Mouse (Mus musculus): Measurements from ENCODE around the gene Pes1. TPM values are rescaled to one million over a fixed set of nuclear protein-coding genes. Genes with fewer than 3 reads are reported as not detected.

Pes1 gene
- total and polyA plus RNA-seq, 3 experiments = 240 to 498 (median 301) TPM

- no peaks in the 10 kb centered on the region for H3K4me1 ChIP-seq (ENCODE audit: control insufficient read depth in 1 of 2, insufficient read depth in 2 of 2, low read length in 2 of 2)
- H3K36me3 ChIP-seq (ENCODE audit: control insufficient read depth in 1 of 2, insufficient read depth in 2 of 2, low read length in 2 of 2) = peaks cover 0 to 52% of the 10 kb centered on the region in 2 experiments; a peak in 2 of 4 replicates
Observed at GRCm38 (mm10) chr11:3973081-3973480, 9.3 kb downstream of the Pes1 start.

GRCm38 (mm10) chr11:3974311-3974710 lies 10.5 kb downstream of the Pes1 start:
- H3K9me3 ChIP-seq (replicated peaks; ENCODE audit: insufficient read depth, low read length) = no peaks in the 10 kb centered on the region
- no peak for DNase-seq (ENCODE audit: low read depth, low spot score)
- no peak overlapping the region for H3K9ac ChIP-seq (ENCODE audit: control insufficient read depth, low read depth, low read length, poor library complexity, severe bottlenecking)
- H3K36me3 ChIP-seq (ENCODE audit: control insufficient read depth in 1 of 2, insufficient read depth in 2 of 2, low read length in 2 of 2) = peaks cover 0 to 55% of the 10 kb centered on the region in 2 experiments; a peak in 2 of 4 replicates
- TF ChIP-seq MEF2A (IDR thresholded peaks at IDR 0.05; ENCODE audit: extremely low read depth, insufficient replicate concordance, low read depth, low read length, poor library complexity, severe bottlenecking) = no peak
- no peak for TF ChIP-seq USF1 (IDR thresholded peaks at IDR 0.05; ENCODE audit: low read depth, low read length)
- no peak for TF ChIP-seq POLR2AphosphoS2 (IDR thresholded peaks at IDR 0.05; ENCODE audit: low read length)
- no peak for TF ChIP-seq JUND (IDR thresholded peaks at IDR 0.05; ENCODE audit: low read depth, low read length)
- TF ChIP-seq CTCF (IDR thresholded peaks at IDR 0.05 in 2 of 3, conservative IDR thresholded peaks at IDR 0.05 in 1 of 3; ENCODE audit: control insufficient read depth in 1 of 3, insufficient read depth in 1 of 3, low read depth in 2 of 3, low read length in 3 of 3, poor library complexity in 1 of 3, severe bottlenecking in 1 of 3) = no peak
- no peak for TF ChIP-seq NELFE (IDR thresholded peaks at IDR 0.05; ENCODE audit: low read depth, low read length)
- TF ChIP-seq GATA1 (IDR thresholded peaks at IDR 0.05; ENCODE audit: low read depth, low read length) = no peak
- TF ChIP-seq UBTF (IDR thresholded peaks at IDR 0.05; ENCODE audit: borderline replicate concordance, insufficient read depth, low read depth, low read length) = no peak
- TF ChIP-seq ELF1 (IDR thresholded peaks at IDR 0.05; ENCODE audit: low read depth, low read length) = no peak
- no peak for TF ChIP-seq ZC3H11A (IDR thresholded peaks at IDR 0.05; ENCODE audit: low read depth, low read length)
- TF ChIP-seq NRF1 (IDR thresholded peaks at IDR 0.05; ENCODE audit: insufficient read depth, low read depth, low read length, poor library complexity, severe bottlenecking) = no peak
- TF ChIP-seq POLR2A (IDR thresholded peaks at IDR 0.05; ENCODE audit: control insufficient read depth in 1 of 2, insufficient read depth in 1 of 2, low read depth in 1 of 2, low read length in 2 of 2, poor library complexity in 1 of 2) = no peak
- TF ChIP-seq CHD2 (IDR thresholded peaks at IDR 0.05; ENCODE audit: low read length) = no peak
- TF ChIP-seq MYC (IDR thresholded peaks at IDR 0.05; ENCODE audit: low read depth, low read length) = no peak
- no peak for TF ChIP-seq KAT2A (conservative IDR thresholded peaks at IDR 0.05; ENCODE audit: low read depth, low read length)
- no peak for TF ChIP-seq MYB (IDR thresholded peaks at IDR 0.05; ENCODE audit: low read depth, low read length)
- TF ChIP-seq HCFC1 (IDR thresholded peaks at IDR 0.05; ENCODE audit: low read depth, low read length) = no peak
- TF ChIP-seq EP300 (IDR thresholded peaks at IDR 0.05; ENCODE audit: low read depth in 1 of 2, low read length in 2 of 2) = no peak
- no peak for TF ChIP-seq SMC3 (IDR thresholded peaks at IDR 0.05; ENCODE audit: low read depth, low read length)
- no peak for TF ChIP-seq MAFK (IDR thresholded peaks at IDR 0.05; ENCODE audit: borderline replicate concordance, low read depth, low read length)
- no peak overlapping the region for H3K4me3 ChIP-seq (ENCODE audit: control insufficient read depth in 1 of 2, insufficient read depth in 1 of 2, low read depth in 2 of 2, low read length in 2 of 2)
- H3K27ac ChIP-seq (ENCODE audit: control insufficient read depth, low read depth, low read length) = no peak overlapping the region
- H3K4me1 ChIP-seq (ENCODE audit: control insufficient read depth in 1 of 2, insufficient read depth in 2 of 2, low read length in 2 of 2) = no peaks in the 10 kb centered on the region
- no peaks in the 10 kb centered on the region for H3K27me3 ChIP-seq (ENCODE audit: control insufficient read depth in 1 of 2, insufficient read depth in 2 of 2, low read length in 2 of 2)
- no peaks in the 10 kb centered on the region; the same call in 1 of the 2 replicates for H3K79me2 ChIP-seq (ENCODE audit: control insufficient read depth, insufficient read depth, low read length, poor library complexity)

More at GRCm38 (mm10) chr11:3973081-3973480, 9.3 kb downstream of the Pes1 start:
- Histone ChIP-seq H3K27ac (ENCODE audit: control insufficient read depth, low read depth, low read length) (no peak overlapping the region), H3K27me3 (ENCODE audit: control insufficient read depth in 1 of 2, insufficient read depth in 2 of 2, low read length in 2 of 2) (no peaks in the 10 kb centered on the region), H3K4me3 (ENCODE audit: control insufficient read depth in 1 of 2, insufficient read depth in 1 of 2, low read depth in 2 of 2, low read length in 2 of 2) (no peak overlapping the region), H3K9me3 (replicated peaks; ENCODE audit: insufficient read depth, low read length) (no peaks in the 10 kb centered on the region), H3K79me2 (ENCODE audit: control insufficient read depth, insufficient read depth, low read length, poor library complexity) (peaks cover 4% of the 10 kb centered on the region; the same call in 1 of the 2 replicates), H3K9ac (ENCODE audit: control insufficient read depth, low read depth, low read length, poor library complexity, severe bottlenecking) (no peak overlapping the region)
- no peak for TF ChIP-seq POLR2AphosphoS5 (IDR thresholded peaks at IDR 0.05; ENCODE audit: borderline replicate concordance, low read depth, low read length)
- no peak for TF ChIP-seq ZKSCAN1 (IDR thresholded peaks at IDR 0.05; ENCODE audit: low read depth, low read length)
- TF ChIP-seq EP300 (IDR thresholded peaks at IDR 0.05; ENCODE audit: low read depth in 1 of 2, low read length in 2 of 2) = no peak
- no peak for TF ChIP-seq ZMIZ1 (IDR thresholded peaks at IDR 0.05; ENCODE audit: low read depth, low read length)
- TF ChIP-seq CHD1 (IDR thresholded peaks at IDR 0.05; ENCODE audit: low read depth, low read length) = no peak
- no peak for TF ChIP-seq BHLHE40 (IDR thresholded peaks at IDR 0.05; ENCODE audit: borderline replicate concordance, low read depth, low read length)
- TF ChIP-seq MYC (IDR thresholded peaks at IDR 0.05; ENCODE audit: low read depth, low read length) = no peak
- no peak for TF ChIP-seq GATA1 (IDR thresholded peaks at IDR 0.05; ENCODE audit: low read depth, low read length)
- no peak for TF ChIP-seq ELF1 (IDR thresholded peaks at IDR 0.05; ENCODE audit: low read depth, low read length)
- TF ChIP-seq POLR2AphosphoS2 (IDR thresholded peaks at IDR 0.05; ENCODE audit: low read length) = no peak
- TF ChIP-seq USF1 (IDR thresholded peaks at IDR 0.05; ENCODE audit: low read depth, low read length) = no peak
- no peak for TF ChIP-seq ETS1 (IDR thresholded peaks at IDR 0.05; ENCODE audit: low read depth, low read length)
- TF ChIP-seq POLR2A (IDR thresholded peaks at IDR 0.05; ENCODE audit: control insufficient read depth in 1 of 2, insufficient read depth in 1 of 2, low read depth in 1 of 2, low read length in 2 of 2, poor library complexity in 1 of 2) = no peak; a peak in 1 of 4 replicates
- TF ChIP-seq SIN3A (IDR thresholded peaks at IDR 0.05; ENCODE audit: low read length) = no peak
- no peak for TF ChIP-seq MXI1 (IDR thresholded peaks at IDR 0.05; ENCODE audit: low read depth, low read length)
- DNase-seq (ENCODE audit: low read depth, low spot score) = no peak
